Mouse (Mus musculus) urinary bladder, postnatal 4 days (tissue): ENCODE measurements around the gene Gm17606.

ENCODE experiments used
- DNase-seq, 2 experiments: peaks; one replicate each; pipeline ENCODE4 v3.0.0; 2021 to 2022; ENCODE audit warnings: low spot score in 2 of 2

The Gm17606 gene

DNA sequence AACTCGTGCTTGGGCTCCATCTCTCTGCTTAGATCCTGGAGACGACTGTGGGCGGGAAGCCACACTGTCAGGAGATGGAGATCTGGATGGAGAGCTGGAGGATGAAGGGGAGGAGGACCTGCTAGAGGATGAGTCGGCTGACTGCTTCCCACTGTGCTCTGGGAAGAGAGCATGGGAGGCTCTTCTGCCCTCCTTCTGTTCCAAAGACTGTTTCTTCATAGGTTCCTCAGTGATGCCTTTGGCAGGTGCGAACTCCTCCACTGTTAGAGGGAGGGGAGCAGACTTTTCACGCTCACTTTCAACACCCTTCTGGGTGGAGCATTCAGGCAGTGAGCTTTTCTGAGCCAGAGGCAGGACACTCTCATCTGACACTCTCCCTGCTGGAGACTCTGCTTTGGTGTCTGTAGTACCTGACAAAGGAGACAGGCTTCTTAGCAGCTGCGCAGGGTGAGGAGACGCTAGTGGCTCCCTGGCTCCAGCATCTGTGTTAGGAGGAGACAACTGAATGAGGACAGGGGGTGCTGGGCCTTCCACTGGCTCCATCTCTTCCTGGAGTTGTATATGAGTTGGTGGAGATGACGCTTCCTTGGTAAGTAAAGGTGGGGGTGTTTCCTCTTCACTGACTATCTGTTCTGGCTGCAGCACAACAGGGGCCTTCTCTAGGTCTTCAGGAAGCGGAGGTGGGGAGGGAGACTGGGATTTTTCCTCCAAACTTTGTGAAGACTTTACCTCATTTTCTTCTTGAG, 23.9 kb downstream of the Gm17606 start:
- no peak for DNase-seq

- DNase-seq, result no peak
Measured at GRCm38 (mm10) chr14:54669381-54669780, 28.6 kb downstream of the Gm17606 start.

GRCm38 (mm10) chr14:54674317-54674716, 33.6 kb downstream of the Gm17606 start:
- no peak for DNase-seq

DNA sequence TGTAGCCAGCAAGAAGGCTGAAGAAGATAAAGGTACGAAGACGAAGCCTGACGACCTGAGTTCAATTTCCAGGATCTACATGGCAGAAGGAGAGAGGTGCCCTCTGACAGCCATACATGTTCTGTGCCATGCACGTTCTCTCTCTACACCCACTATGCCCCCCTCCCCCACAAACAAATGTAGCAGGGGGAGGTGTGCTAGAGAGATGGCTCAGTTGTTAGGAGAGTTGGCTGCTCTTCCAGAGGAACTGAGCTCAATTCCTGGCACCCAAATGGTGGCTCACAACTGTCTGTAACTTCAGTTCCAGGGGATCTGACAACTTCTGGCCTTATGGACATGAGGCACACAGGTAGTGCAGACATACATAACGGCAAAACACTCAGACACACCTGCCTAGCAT, 35.5 kb downstream of the Gm17606 start:
- no peak for DNase-seq

DNA sequence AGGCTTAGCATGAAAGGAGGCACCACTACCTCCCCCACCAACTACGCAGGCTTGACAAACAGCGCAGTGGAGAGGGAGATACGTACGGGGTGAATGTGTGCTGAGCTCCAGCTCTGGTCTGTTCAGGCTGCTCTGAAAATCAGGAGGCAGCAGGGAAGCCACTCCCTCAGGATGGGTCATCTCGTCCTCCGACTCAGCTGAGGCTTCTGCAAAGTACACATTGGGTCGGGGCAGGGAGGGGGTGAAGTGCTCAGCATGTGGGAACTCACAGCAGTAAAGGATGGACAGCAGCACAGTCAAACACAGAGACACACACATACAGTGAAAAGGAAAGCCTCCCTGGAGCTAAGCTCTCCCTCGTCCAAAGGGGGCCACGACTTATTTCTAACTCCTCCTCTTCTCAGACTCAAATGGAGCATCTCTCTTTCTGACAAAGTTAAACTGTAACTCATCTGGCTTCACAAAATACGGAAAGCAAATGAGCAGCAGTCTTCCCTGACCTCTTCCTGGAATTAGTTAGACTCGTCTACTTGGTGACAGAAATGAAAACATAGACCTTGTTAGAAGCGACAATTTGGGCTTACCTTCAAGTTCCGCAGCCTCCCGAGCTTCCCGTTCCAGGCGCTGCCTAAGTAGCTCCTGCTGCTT, 38.0 kb downstream of the Gm17606 start:
- no peak for DNase-seq

GRCm38 (mm10) chr14:54682396-54682795, 41.6 kb downstream of the Gm17606 start:
- no peak for DNase-seq

GRCm38 (mm10) chr14:54685471-54685870, 44.7 kb downstream of the Gm17606 start:
- no peak for DNase-seq

DNA sequence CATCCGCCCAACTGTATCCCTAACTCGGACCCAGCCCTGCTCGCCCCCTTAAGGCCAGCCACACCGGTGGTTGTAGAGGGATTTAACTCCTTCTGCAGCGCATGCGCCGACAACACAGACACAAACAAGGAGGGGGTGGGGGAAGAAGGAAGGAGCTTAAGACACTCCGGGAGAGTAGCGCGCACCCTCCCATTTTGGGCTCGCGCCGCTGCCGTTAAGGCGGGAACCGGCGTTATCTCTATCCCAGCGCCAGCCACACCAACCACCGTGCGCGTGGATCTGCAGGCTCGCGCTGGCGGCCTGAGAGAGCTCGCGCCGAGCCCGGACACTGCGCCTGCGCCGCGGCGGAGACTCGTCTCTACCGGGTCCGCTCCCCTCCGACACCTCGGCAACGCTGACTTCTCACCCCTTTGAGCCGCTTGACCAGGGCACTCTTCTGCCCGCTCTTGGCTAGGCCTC, 45.3 kb downstream of the Gm17606 start, which contains the start of gene 1700123O20Rik:
TSS of gene 1700123O20Rik (plus strand) at position 154 of the 459 bp plus-strand sequence.
- DNase-seq, result peak in 1 of 2 experiments; percentile 72

- peak; percentile 100 for DNase-seq
Measured at GRCm38 (mm10) chr14:54686522-54687143, 45.9 kb downstream of the Gm17606 start, which contains the start of gene Acin1. Acin1 (minus strand) TSS chr14:54686931.

DNA sequence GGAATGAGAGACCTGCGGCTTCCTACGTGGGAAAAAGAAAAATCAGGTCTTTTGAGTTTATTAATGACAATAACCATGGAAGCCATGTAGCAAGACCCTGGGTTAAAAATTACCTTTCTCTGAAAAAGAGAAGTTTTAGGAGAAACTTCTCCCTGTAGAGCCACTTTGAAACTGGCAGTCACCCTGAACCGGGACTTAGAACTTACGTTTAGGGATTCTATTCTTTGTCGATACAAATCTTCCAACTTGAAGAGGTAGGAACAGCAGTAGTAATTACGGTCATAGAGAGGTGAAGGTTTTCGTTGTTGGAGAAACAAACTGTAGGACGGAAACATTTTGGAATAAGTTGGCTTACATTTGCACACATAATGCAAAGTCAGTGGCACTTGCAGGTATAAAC, 46.5 kb downstream of the Gm17606 start:
- no peak for DNase-seq

DNA sequence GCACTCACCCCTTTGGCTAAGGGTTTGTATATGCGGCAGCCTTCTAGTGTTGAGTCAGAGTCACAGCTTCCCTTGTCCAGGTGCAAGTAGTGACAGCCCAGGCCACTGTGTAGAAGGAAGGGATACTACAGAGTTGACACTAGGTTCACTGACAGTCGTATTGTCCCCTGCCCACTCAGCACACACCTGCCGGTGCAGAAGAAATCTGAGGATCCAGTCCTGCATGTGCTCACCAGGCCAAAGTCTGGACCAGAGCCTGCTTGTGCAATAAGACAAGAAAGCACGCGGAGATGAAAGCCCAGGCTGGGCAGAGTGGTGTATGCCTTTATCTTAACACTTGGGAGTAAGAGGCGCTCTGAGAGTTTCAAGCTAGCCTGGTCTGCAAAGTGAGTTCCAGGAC, 54.3 kb downstream of the Gm17606 start:
- no peak for DNase-seq

- no peak for DNase-seq
Measured at GRCm38 (mm10) chr14:54696752-54697151, 56.0 kb downstream of the Gm17606 start.
